Mouse (Mus musculus) heart, adult 2 months (tissue): ENCODE results near the gene Glrx2.

ENCODE experiments used
- EP300 ChIP-seq: fragments of 200-500 bp; IDR thresholded peaks from 2 replicates; pipeline ENCODE4 v1.6.1; 2011; ENCODE audit warnings: low read depth, low read length, control low read depth; ENCODE audit not compliant: insufficient read depth
- POLR2A ChIP-seq: fragments of 200-500 bp; IDR thresholded peaks from 2 replicates; pipeline ENCODE4 v1.6.1; 2011; ENCODE audit warnings: mild to moderate bottlenecking, low read depth, low read length, control low read depth; ENCODE audit not compliant: insufficient read depth

DNA sequence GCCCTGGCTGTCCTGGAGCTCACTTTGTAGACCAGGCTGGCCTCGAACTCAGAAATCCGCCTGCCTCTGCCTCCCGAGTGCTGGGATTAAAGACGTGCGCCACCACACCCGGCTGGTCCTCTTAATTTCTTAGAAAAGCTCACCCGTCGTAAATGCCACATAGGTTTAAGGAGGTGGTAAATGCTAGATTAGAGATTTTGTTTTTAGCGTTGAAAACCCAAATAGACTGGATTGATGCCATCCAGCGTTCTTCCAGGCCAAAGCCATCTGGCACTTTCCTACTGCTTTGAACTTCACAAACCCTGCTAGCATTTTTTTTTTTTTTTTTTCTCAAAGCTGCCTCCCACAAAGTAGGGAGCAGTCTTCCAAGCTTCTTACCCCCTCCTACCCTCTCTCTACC lies 24.4 kb downstream of the Glrx2 start:
- no peak for TF ChIP-seq POLR2A
- no peak for TF ChIP-seq EP300
